Mouse (Mus musculus) T-helper 2 cell (primary cell): Measurements from ENCODE around the gene Chrna10.

Experiments
- in situ Hi-C: fragments of 300-600 bp; cut with MboI, MseI; formaldehyde crosslinking; loops from one replicate; pipeline ENCODE4 v1.15.1; 2025; ENCODE audit warnings: high pct_unique_total_duplicates

Gene Chrna10

GRCm38 (mm10) chr7:102116579-102117331 lies at the start of gene Chrna10:
Chrna10 (minus strand) TSS chr7:102116828.
- in situ Hi-C loops: no loop called here

GRCm38 (mm10) chr7:102153691-102154090 lies 37.1 kb upstream of the Chrna10 start:
- in situ Hi-C loops: no loop called here

GRCm38 (mm10) chr7:102137898-102138297 lies 21.3 kb upstream of the Chrna10 start:
- in situ Hi-C loops: loop anchor here (25.0 kb wide), 1 partner anchor 324 kb away; no protein-coding TSS in a partner anchor

- in situ Hi-C loops: loop anchor here (25.0 kb wide), 1 partner anchor 325 kb away; no protein-coding TSS in a partner anchor
These were observed 20.8 kb upstream of the Chrna10 start for GRCm38 (mm10) chr7:102137464-102137863.

GRCm38 (mm10) chr7:102132395-102132794 lies 15.8 kb upstream of the Chrna10 start:
- in situ Hi-C loops: loop anchor here (25.0 kb wide), 1 partner anchor 330 kb away; no protein-coding TSS in a partner anchor

- in situ Hi-C loops: loop anchor here (5.0 kb wide), 1 partner anchor 67 kb away; no protein-coding TSS in a partner anchor
These were observed 3.7 kb upstream of the Chrna10 start for GRCm38 (mm10) chr7:102120326-102120725.

- in situ Hi-C loops: no loop called here
These were observed 754 bp upstream of the Chrna10 start for GRCm38 (mm10) chr7:102117382-102117781.

GRCm38 (mm10) chr7:102113151-102113729 lies 3.4 kb downstream of the Chrna10 start:
- in situ Hi-C loops: loop anchor here (5.0 kb wide), 1 partner anchor 76 kb away; no protein-coding TSS in a partner anchor

- in situ Hi-C loops: loop anchor here (5.0 kb wide), 1 partner anchor 72 kb away; no protein-coding TSS in a partner anchor
These were observed 6.9 kb downstream of the Chrna10 start for GRCm38 (mm10) chr7:102109746-102110145.

GRCm38 (mm10) chr7:102109171-102109570 lies 7.5 kb downstream of the Chrna10 start, which contains the start of gene Art5:
Art5 (minus strand) TSS chr7:102109489.
- in situ Hi-C loops: no loop called here

- in situ Hi-C loops: no loop called here
These were observed 8.4 kb downstream of the Chrna10 start for GRCm38 (mm10) chr7:102108206-102108605.

GRCm38 (mm10) chr7:102106700-102107141 lies 9.9 kb downstream of the Chrna10 start:
- in situ Hi-C loops: no loop called here

- in situ Hi-C loops: no loop called here
These were observed 12.5 kb downstream of the Chrna10 start for GRCm38 (mm10) chr7:102104126-102104525.

- in situ Hi-C loops: no loop called here
These were observed 13.1 kb downstream of the Chrna10 start for GRCm38 (mm10) chr7:102103555-102103954.

- in situ Hi-C loops: no loop called here
These were observed 13.9 kb downstream of the Chrna10 start for GRCm38 (mm10) chr7:102102696-102103095.

- in situ Hi-C loops: no loop called here
These were observed 14.4 kb downstream of the Chrna10 start for GRCm38 (mm10) chr7:102102241-102102640.

- in situ Hi-C loops: no loop called here
These were observed 15.1 kb downstream of the Chrna10 start, which contains the start of gene Art1 for GRCm38 (mm10) chr7:102101487-102101886. Art1 (plus strand) TSS chr7:102101743.

GRCm38 (mm10) chr7:102100868-102101267 lies 15.8 kb downstream of the Chrna10 start:
- in situ Hi-C loops: no loop called here

- in situ Hi-C loops: no loop called here
These were observed 16.6 kb downstream of the Chrna10 start for GRCm38 (mm10) chr7:102099760-102100661.

- in situ Hi-C loops: no loop called here
These were observed 29.3 kb downstream of the Chrna10 start for GRCm38 (mm10) chr7:102087336-102087735.

- in situ Hi-C loops: loop anchor here (5.0 kb wide), 1 partner anchor 37 kb away; no protein-coding TSS in a partner anchor
These were observed 32.5 kb downstream of the Chrna10 start for GRCm38 (mm10) chr7:102084041-102084696.
